Mouse (Mus musculus): Measurements from ENCODE around the gene Usp54.

DNA sequence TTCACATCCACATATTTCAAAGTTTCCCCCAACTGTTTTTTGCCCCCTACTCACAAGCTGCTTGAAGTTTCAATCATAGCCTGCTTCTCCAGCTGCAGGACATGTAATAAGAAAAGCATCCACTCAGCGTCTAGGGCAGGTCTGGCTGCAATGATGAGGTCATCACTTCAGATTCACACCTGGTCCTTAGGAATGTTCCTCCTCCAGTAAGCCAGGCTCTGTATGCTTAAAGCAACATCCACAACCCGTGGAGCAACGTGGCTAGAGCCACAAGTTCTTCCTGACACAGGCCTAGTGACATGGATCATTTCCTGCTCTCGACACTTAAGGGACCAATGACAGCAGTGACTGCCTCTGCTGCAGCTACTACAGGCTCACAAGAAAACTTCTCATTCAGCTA is 9.6 kb downstream of the Usp54 start:
- TF ChIP-seq CTCF (IDR thresholded peaks at IDR 0.05; ENCODE audit: low read depth): no peak
- no peak for TF ChIP-seq EP300 (IDR thresholded peaks at IDR 0.05; ENCODE audit: low read depth)
